Mouse (Mus musculus): Measurements from ENCODE around the gene Clic1.

GRCm38 (mm10) chr17:35009586-35009985 lies 40.2 kb upstream of the Clic1 start:
- TF ChIP-seq CTCF (IDR thresholded peaks at IDR 0.05; ENCODE audit: control insufficient read depth, insufficient read depth, low read length): no peak
- no peak for TF ChIP-seq POLR2A (IDR thresholded peaks at IDR 0.05; ENCODE audit: borderline replicate concordance, control insufficient read depth, low read depth, low read length)

All from bone marrow, adult 2 months (tissue).